Mouse (Mus musculus): ENCODE results near the gene Slco3a1. TPM values are rescaled to one million over a fixed set of nuclear protein-coding genes. Genes with fewer than 3 reads are reported as not detected.

Gene Slco3a1
- polyA plus RNA-seq, 1 experiment from 2014 or later = 21.8 TPM

- Histone ChIP-seq H3K9me3 (no peaks in the 10 kb centered on the region), H3K27ac (replicated peaks) (no peak overlapping the region), H3K27me3 (no peaks in the 10 kb centered on the region), H3K4me3 (no peak overlapping the region), H3K9ac (no peak overlapping the region), H3K4me1 (replicated peaks) (0 out of 2 replicates have a peak, but pooled peaks cover 3% of the 10 kb centered on the region), H3K4me2 (no peak overlapping the region), H3K36me3 (no peaks in the 10 kb centered on the region)
- WGBS = 94% methylated on average over 4 of the region's 4 CpGs
- no peak for ATAC-seq (ENCODE audit: low FRiP score, low read depth)
Observed at GRCm38 (mm10) chr7:74526030-74526429, 28.6 kb downstream of the Slco3a1 start.

GRCm38 (mm10) chr7:74525586-74525985 is 29.0 kb downstream of the Slco3a1 start:
- Histone ChIP-seq H3K4me2 (no peak overlapping the region), H3K4me3 (no peak overlapping the region), H3K27me3 (no peaks in the 10 kb centered on the region), H3K27ac (replicated peaks) (no peak overlapping the region), H3K9ac (no peak overlapping the region), H3K36me3 (no peaks in the 10 kb centered on the region), H3K4me1 (replicated peaks) (no peaks in the 10 kb centered on the region), H3K9me3 (no peaks in the 10 kb centered on the region)
- 85% methylated on average over 2 of the region's 2 CpGs for WGBS
- ATAC-seq (ENCODE audit: low FRiP score, low read depth) = no peak

GRCm38 (mm10) chr7:74524188-74524971 is 30.2 kb downstream of the Slco3a1 start:
- WGBS = 86% methylated on average over 8 of the region's 8 CpGs
- Histone ChIP-seq H3K4me3 (no peak overlapping the region), H3K9ac (no peak overlapping the region), H3K27ac (replicated peaks) (no peak overlapping the region), H3K9me3 (no peaks in the 10 kb centered on the region), H3K36me3 (no peaks in the 10 kb centered on the region), H3K4me1 (replicated peaks) (no peaks in the 10 kb centered on the region), H3K27me3 (no peaks in the 10 kb centered on the region), H3K4me2 (no peak overlapping the region)
- ATAC-seq (ENCODE audit: low FRiP score, low read depth) = no peak

- H3K4me3 ChIP-seq = no peak overlapping the region
- no peak overlapping the region for H3K27ac ChIP-seq (replicated peaks)
- H3K9me3 ChIP-seq = no peaks in the 10 kb centered on the region
- H3K36me3 ChIP-seq = no peaks in the 10 kb centered on the region
- no peaks in the 10 kb centered on the region for H3K27me3 ChIP-seq
- 0 out of 2 replicates have a peak, but pooled peaks have one; percentile 51 for ATAC-seq (ENCODE audit: low FRiP score, low read depth)
- H3K4me2 ChIP-seq = no peak overlapping the region
- no peak overlapping the region for H3K9ac ChIP-seq
- no peaks in the 10 kb centered on the region for H3K4me1 ChIP-seq (replicated peaks)
- 38% methylated on average over 4 of the region's 4 CpGs for WGBS
Observed at GRCm38 (mm10) chr7:74523086-74523485, 31.5 kb downstream of the Slco3a1 start.

- no peaks in the 10 kb centered on the region for H3K9me3 ChIP-seq
- 83% methylated on average over 4 of the region's 4 CpGs for WGBS
- H3K36me3 ChIP-seq = no peaks in the 10 kb centered on the region
- no peaks in the 10 kb centered on the region for H3K27me3 ChIP-seq
- H3K4me1 ChIP-seq (replicated peaks) = no peaks in the 10 kb centered on the region
- no peak overlapping the region for H3K27ac ChIP-seq (replicated peaks)
- no peak overlapping the region for H3K4me2 ChIP-seq
- no peak for ATAC-seq (ENCODE audit: low FRiP score, low read depth)
- no peak overlapping the region for H3K9ac ChIP-seq
- no peak overlapping the region for H3K4me3 ChIP-seq
Observed at GRCm38 (mm10) chr7:74522260-74522659, 32.3 kb downstream of the Slco3a1 start.

GRCm38 (mm10) chr7:74519386-74519785 is 35.2 kb downstream of the Slco3a1 start:
- Histone ChIP-seq H3K9me3 (no peaks in the 10 kb centered on the region), H3K27ac (replicated peaks) (no peak overlapping the region), H3K36me3 (no peaks in the 10 kb centered on the region), H3K27me3 (no peaks in the 10 kb centered on the region), H3K4me1 (replicated peaks) (no peaks in the 10 kb centered on the region), H3K4me2 (no peak overlapping the region), H3K9ac (no peak overlapping the region), H3K4me3 (no peak overlapping the region)
- ATAC-seq (ENCODE audit: low FRiP score, low read depth) = no peak
- 77% methylated on average over 6 of the region's 6 CpGs for WGBS

- no peak overlapping the region for H3K27ac ChIP-seq (replicated peaks)
- no peaks in the 10 kb centered on the region for H3K4me1 ChIP-seq (replicated peaks)
- 77% methylated on average over 1 of the region's 1 CpGs for WGBS
- H3K9ac ChIP-seq = no peak overlapping the region
- no peak overlapping the region for H3K4me2 ChIP-seq
- H3K36me3 ChIP-seq = no peaks in the 10 kb centered on the region
- no peaks in the 10 kb centered on the region for H3K9me3 ChIP-seq
- H3K4me3 ChIP-seq = no peak overlapping the region
- H3K27me3 ChIP-seq = no peaks in the 10 kb centered on the region
- no peak for ATAC-seq (ENCODE audit: low FRiP score, low read depth)
Observed at GRCm38 (mm10) chr7:74518776-74519175, 35.8 kb downstream of the Slco3a1 start.

- no peak for ATAC-seq (ENCODE audit: low FRiP score, low read depth)
Observed at GRCm38 (mm10) chr7:74518255-74518654, 36.3 kb downstream of the Slco3a1 start.

GRCm38 (mm10) chr7:74510676-74511075 is 43.9 kb downstream of the Slco3a1 start:
- 54% methylated on average over 1 of the region's 1 CpGs for WGBS

More at GRCm38 (mm10) chr7:74518255-74518654, 36.3 kb downstream of the Slco3a1 start:
- Histone ChIP-seq H3K27ac (replicated peaks) (no peak overlapping the region), H3K4me1 (replicated peaks) (no peaks in the 10 kb centered on the region), H3K27me3 (no peaks in the 10 kb centered on the region), H3K9ac (no peak overlapping the region), H3K9me3 (no peaks in the 10 kb centered on the region), H3K4me2 (no peak overlapping the region), H3K36me3 (no peaks in the 10 kb centered on the region), H3K4me3 (no peak overlapping the region)
- WGBS = 84% methylated on average over 5 of the region's 5 CpGs

GRCm38 (mm10) chr7:74508205-74508604 is 46.4 kb downstream of the Slco3a1 start:
- WGBS = 40% methylated on average over 4 of the region's 4 CpGs
- ATAC-seq (ENCODE audit: low FRiP score, low read depth) = no peak
- H3K4me2 ChIP-seq = no peak overlapping the region

More at GRCm38 (mm10) chr7:74510676-74511075, 43.9 kb downstream of the Slco3a1 start:
- no peaks in the 10 kb centered on the region for H3K9me3 ChIP-seq
- H3K4me1 ChIP-seq (replicated peaks) = peaks cover 6% of the 10 kb centered on the region
- H3K9ac ChIP-seq = no peak overlapping the region
- H3K27me3 ChIP-seq = no peaks in the 10 kb centered on the region; the same call in 1 of the 2 replicates
- no peak overlapping the region for H3K4me2 ChIP-seq
- no peak for ATAC-seq (ENCODE audit: low FRiP score, low read depth)
- H3K27ac ChIP-seq (replicated peaks) = no peak overlapping the region
- H3K4me3 ChIP-seq = no peak overlapping the region
- no peaks in the 10 kb centered on the region for H3K36me3 ChIP-seq

GRCm38 (mm10) chr7:74506856-74507255 is 47.7 kb downstream of the Slco3a1 start:
- ATAC-seq (ENCODE audit: low FRiP score, low read depth) = no peak
- no peak overlapping the region for H3K4me3 ChIP-seq
- H3K27me3 ChIP-seq = peaks cover 4% of the 10 kb centered on the region; the same call in 1 of the 2 replicates
- no peak overlapping the region for H3K27ac ChIP-seq (replicated peaks)
- 83% methylated on average over 5 of the region's 5 CpGs for WGBS
- no peaks in the 10 kb centered on the region for H3K9me3 ChIP-seq
- no peaks in the 10 kb centered on the region for H3K36me3 ChIP-seq
- no peak overlapping the region for H3K9ac ChIP-seq
- no peak overlapping the region for H3K4me2 ChIP-seq
- H3K4me1 ChIP-seq (replicated peaks) = peaks cover 6% of the 10 kb centered on the region

More at GRCm38 (mm10) chr7:74508205-74508604, 46.4 kb downstream of the Slco3a1 start:
- H3K9me3 ChIP-seq = no peaks in the 10 kb centered on the region
- peaks cover 6% of the 10 kb centered on the region for H3K4me1 ChIP-seq (replicated peaks)
- H3K27ac ChIP-seq (replicated peaks) = no peak overlapping the region
- H3K36me3 ChIP-seq = no peaks in the 10 kb centered on the region
- H3K4me3 ChIP-seq = no peak overlapping the region
- no peak overlapping the region for H3K9ac ChIP-seq
- H3K27me3 ChIP-seq = peaks cover 4% of the 10 kb centered on the region; the same call in 1 of the 2 replicates

GRCm38 (mm10) chr7:74505635-74506034 is 48.9 kb downstream of the Slco3a1 start:
- Histone ChIP-seq H3K4me1 (replicated peaks) (no peaks in the 10 kb centered on the region; the same call in 1 of the 2 replicates), H3K27ac (replicated peaks) (no peak overlapping the region), H3K9ac (no peak overlapping the region), H3K4me3 (no peak overlapping the region), H3K9me3 (no peaks in the 10 kb centered on the region), H3K36me3 (no peaks in the 10 kb centered on the region), H3K27me3 (peaks cover 4% of the 10 kb centered on the region; the same call in 1 of the 2 replicates), H3K4me2 (no peak overlapping the region)
- no peak for ATAC-seq (ENCODE audit: low FRiP score, low read depth)
- 77% methylated on average over 10 of the region's 10 CpGs for WGBS

Data from hindbrain, embryonic 15.5 days (tissue).